Mouse (Mus musculus): ENCODE measurements around the gene Pskh1.

- TF ChIP-seq CTCF (IDR thresholded peaks at IDR 0.05; ENCODE audit: borderline replicate concordance, control insufficient read depth, extremely low read depth, insufficient read depth, low read length, poor library complexity) (no peak), POLR2A (IDR thresholded peaks at IDR 0.05; ENCODE audit: control insufficient read depth, extremely low read depth, insufficient read depth, low read length, poor library complexity) (no peak)
These were observed 45.9 kb upstream of the Pskh1 start for GRCm38 (mm10) chr8:105854303-105854702.

Data from thymus, adult 2 months (tissue).